Mouse (Mus musculus) bone marrow macrophage, adult 2 months (primary cell): ENCODE results near the gene Fam228a.

Source experiments
- CTCF ChIP-seq: IDR thresholded peaks from 2 replicates; pipeline ENCODE4 v1.5.1; 2012; ENCODE audit warnings: low read depth, mild to moderate bottlenecking, low read length, moderate library complexity
- POLR2A ChIP-seq: IDR thresholded peaks from 2 replicates; pipeline ENCODE4 v1.6.1; 2012; ENCODE audit warnings: mild to moderate bottlenecking, low read depth, low read length, borderline replicate concordance

GRCm38 (mm10) chr12:4679971-4680370, 58.3 kb downstream of the Fam228a start:
- TF ChIP-seq CTCF (no peak), POLR2A (no peak)
